8 mouse cellular contexts compared by ENCODE assay signal in the genomic region with DNA sequence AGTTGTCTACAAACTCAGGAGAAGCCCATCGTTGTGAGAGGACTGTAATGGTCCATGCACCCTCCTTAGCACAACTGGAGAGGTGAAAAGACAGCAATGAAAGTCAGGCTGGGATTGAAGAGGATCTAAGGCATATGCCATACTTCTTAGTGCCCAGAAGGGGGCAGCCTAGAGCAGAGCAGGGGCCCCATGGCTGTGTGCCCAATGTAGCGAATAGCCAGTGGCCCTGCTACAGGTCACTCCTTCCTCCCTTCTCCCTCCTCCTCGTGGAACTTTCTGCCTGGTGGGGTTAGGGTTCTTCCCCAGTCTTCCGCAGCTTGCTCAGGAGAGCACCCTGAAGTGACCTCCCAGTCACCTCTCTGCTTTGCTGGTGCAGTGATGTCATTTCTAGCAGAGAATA.
A peak's percentile ranks its signal among the peaks of the same experiment; 100 is the strongest.
DNase-seq lines count a peak whose midpoint lies in the region; ATAC-seq lines count a peak whose summit lies in the region.

No protein-coding gene starts in this region.

- 15% methylated on average over 4 of the region's 4 CpGs for WGBS in midbrain, embryonic 14.5 days

- H3K9ac ChIP-seq in midbrain, embryonic 14.5 days (replicated peaks; ENCODE audit: low read length): no peak overlapping the region

- DNase-seq in right cerebral cortex, postnatal 4 days: peak; percentile 25
- no peak for DNase-seq in right cerebral cortex, adult 2 months (ENCODE audit: low spot score in 2 of 2)
- peak; percentile 25 to 82 for DNase-seq in adrenal gland, adult (ENCODE audit: inconsistent age in 2 of 2, low spot score in 1 of 2)
- DNase-seq in embryo, embryonic 11 days: peak; percentile 59
- peak; percentile 44 for DNase-seq in kidney, postnatal 14 days
- peak; percentile 60 for DNase-seq in midbrain, embryonic 14.5 days
- DNase-seq in left cerebral cortex, postnatal 25 days (ENCODE audit: low spot score in 2 of 2): no peak
- no peak for DNase-seq in urinary bladder, postnatal 4 days (ENCODE audit: low spot score in 2 of 2)

- no peaks in the 10 kb centered on the region for H3K36me3 ChIP-seq in midbrain, embryonic 14.5 days (ENCODE audit: control insufficient read depth, insufficient read depth, low read length)

- no peaks in the 10 kb centered on the region for H3K27me3 ChIP-seq in midbrain, embryonic 14.5 days (ENCODE audit: control insufficient read depth, insufficient read depth, low read length)

- intact Hi-C loops in left cerebral cortex, postnatal 25 days (cut with DNase I): loop anchor here (2.0 kb wide), 1 partner anchor 71 kb away; no protein-coding TSS in a partner anchor

- no peak overlapping the region for H3K4me2 ChIP-seq in midbrain, embryonic 14.5 days (ENCODE audit: low read length)

- H3K27ac ChIP-seq in midbrain, embryonic 14.5 days (replicated peaks; ENCODE audit: low read depth, low read length): no peak overlapping the region

- no peaks in the 10 kb centered on the region for H3K9me3 ChIP-seq in midbrain, embryonic 14.5 days (ENCODE audit: control insufficient read depth, low read length)

- no peak overlapping the region for H3K4me3 ChIP-seq in midbrain, embryonic 14.5 days (replicated peaks; ENCODE audit: low read depth, low read length)

- ATAC-seq in midbrain, embryonic 14.5 days (ENCODE audit: low FRiP score, low TSS enrichment): no peak

- H3K4me1 ChIP-seq in midbrain, embryonic 14.5 days (ENCODE audit: control insufficient read depth, insufficient read depth, low read length): 0 out of 2 replicates have a peak, but pooled peaks cover 4% of the 10 kb centered on the region

Comparison
In these comparisons a context has a peak if more than half of its experiments do, and no peak if none do; other contexts are left out.
1. DNase-seq: peak in right cerebral cortex, postnatal 4 days (single experiment), adrenal gland, adult (2 of 2), embryo, embryonic 11 days (single experiment), kidney, postnatal 14 days (single experiment) and midbrain, embryonic 14.5 days (single experiment); none in right cerebral cortex, adult 2 months (0 of 2), left cerebral cortex, postnatal 25 days (0 of 2) and urinary bladder, postnatal 4 days (0 of 2).